In genomic region chr4:133223875-133224274, GRCm38 (mm10) we compare ENCODE assay signal across 23 mouse cellular contexts. TPM values are rescaled to one million over a fixed set of nuclear protein-coding genes. Genes with fewer than 3 reads are reported as not detected.
DNase-seq lines count a peak whose midpoint lies in the region; ATAC-seq and TF ChIP-seq lines count a peak whose summit lies in the region.
"Had no signal": no experiment of that assay in that cellular context is flagged by ENCODE, and none has a peak within 500 bp of the region (broad histone marks: within the 10 kb centered on the region; RNA-seq: fewer than 3 reads in every experiment).

No protein-coding gene starts in this region.

- peaks cover 7% of the 10 kb centered on the region for H3K4me1 ChIP-seq in lung, postnatal 0 days (ENCODE audit: insufficient read depth, low read depth, low read length)
- H3K4me1 ChIP-seq in lung, adult 2 months (ENCODE audit: control insufficient read depth, insufficient read depth, low read length): 0 out of 2 replicates have a peak, but pooled peaks cover 2% of the 10 kb centered on the region
- H3K4me1 ChIP-seq in embryonic facial prominence, embryonic 11.5 days (ENCODE audit: control insufficient read depth, insufficient read depth, low read length): no peaks in the 10 kb centered on the region
- peaks cover 35% of the 10 kb centered on the region for H3K4me1 ChIP-seq in limb, embryonic 10.5 days
- 0 out of 2 replicates have a peak, but pooled peaks cover 2% of the 10 kb centered on the region for H3K4me1 ChIP-seq in stomach, postnatal 0 days (replicated peaks; ENCODE audit: control insufficient read depth, insufficient read depth)

- no peaks in the 10 kb centered on the region for H3K27me3 ChIP-seq in lung, postnatal 0 days (replicated peaks; ENCODE audit: insufficient read depth, low read length)
- H3K27me3 ChIP-seq in embryonic facial prominence, embryonic 11.5 days (ENCODE audit: control insufficient read depth, insufficient read depth, low read length): peaks cover 4% of the 10 kb centered on the region; the same call in 1 of the 2 replicates
- peaks cover 51% of the 10 kb centered on the region for H3K27me3 ChIP-seq in limb, embryonic 10.5 days (ENCODE audit: low read depth, poor library complexity, severe bottlenecking)
- H3K27me3 ChIP-seq in stomach, postnatal 0 days (ENCODE audit: control insufficient read depth, insufficient read depth, low read length): no peaks in the 10 kb centered on the region
- H3K27me3 ChIP-seq: Patski had no signal

- no peak for TF ChIP-seq EP300 in lung, postnatal 0 days (IDR thresholded peaks at IDR 0.05)
- no peak for TF ChIP-seq EP300 in stomach, postnatal 0 days (optimal IDR thresholded peaks at IDR 0.05)

- H3K4me2 ChIP-seq in lung, postnatal 0 days (replicated peaks; ENCODE audit: low read depth, low read length): no peak overlapping the region
- H3K4me2 ChIP-seq in embryonic facial prominence, embryonic 11.5 days (ENCODE audit: low read depth, low read length): no peak overlapping the region
- no peak overlapping the region for H3K4me2 ChIP-seq in stomach, postnatal 0 days (replicated peaks; ENCODE audit: low read depth)
- H3K4me2 ChIP-seq: forebrain, embryonic 13.5 days; heart, embryonic 13.5 days; midbrain, embryonic 11.5 days; neural tube, embryonic 13.5 days had no signal

- no peaks in the 10 kb centered on the region for H3K9me3 ChIP-seq in lung, postnatal 0 days (ENCODE audit: low read length)
- H3K9me3 ChIP-seq in embryonic facial prominence, embryonic 11.5 days (replicated peaks; ENCODE audit: control insufficient read depth, low read length): no peaks in the 10 kb centered on the region
- H3K9me3 ChIP-seq in limb, embryonic 10.5 days (replicated peaks): no peaks in the 10 kb centered on the region
- H3K9me3 ChIP-seq in stomach, postnatal 0 days (ENCODE audit: control insufficient read depth, low read length): no peaks in the 10 kb centered on the region
- H3K9me3 ChIP-seq: forebrain, embryonic 13.5 days; heart, embryonic 13.5 days; neural tube, embryonic 13.5 days had no signal

- WGBS in lung, postnatal 0 days: 43% methylated on average over 5 of the region's 5 CpGs
- WGBS in lung, adult 2 months: 66% methylated on average over 5 of the region's 5 CpGs
- 44% methylated on average over 5 of the region's 5 CpGs for WGBS in embryonic facial prominence, embryonic 11.5 days
- 57% methylated on average over 5 of the region's 5 CpGs for WGBS in limb, embryonic 10.5 days
- 45% methylated on average over 5 of the region's 5 CpGs for WGBS in stomach, postnatal 0 days

- ATAC-seq in lung, postnatal 0 days: 0 out of 2 replicates have a peak, but pooled peaks have one; percentile 28
- no peak for ATAC-seq in embryonic facial prominence, embryonic 11.5 days (replicated peaks; ENCODE audit: insufficient number of reproducible peaks, low FRiP score, low TSS enrichment, low read depth)
- ATAC-seq in stomach, postnatal 0 days (ENCODE audit: low FRiP score, low TSS enrichment): 0 out of 2 replicates have a peak, but pooled peaks have one; percentile 28
- ATAC-seq: activated CD4-positive, CD25-positive, alpha-beta regulatory T cell, adult 4 months; forebrain, embryonic 13.5 days; Patski had no signal

- no peak overlapping the region for H3K27ac ChIP-seq in lung, postnatal 0 days (ENCODE audit: low read length)
- H3K27ac ChIP-seq in embryonic facial prominence, embryonic 11.5 days (replicated peaks; ENCODE audit: low read depth, low read length): no peak overlapping the region
- peak overlapping the region; percentile 64 for H3K27ac ChIP-seq in limb, embryonic 10.5 days
- H3K27ac ChIP-seq in stomach, postnatal 0 days (replicated peaks): peak overlapping the region; percentile 45; the same call in 1 of the 2 replicates
- H3K27ac ChIP-seq: forebrain, embryonic 13.5 days; heart, embryonic 13.5 days; left cerebral cortex, adult 2 months; liver, embryonic 14.5 days; neural tube, embryonic 13.5 days had no signal

- no peak for TF ChIP-seq CTCF in lung, postnatal 0 days (IDR thresholded peaks at IDR 0.05)
- no peak for TF ChIP-seq CTCF in lung, adult 2 months (IDR thresholded peaks at IDR 0.05; ENCODE audit: insufficient read depth, low read length)
- TF ChIP-seq CTCF in stomach, postnatal 0 days (IDR thresholded peaks at IDR 0.05; ENCODE audit: low read depth): no peak

- H3K9ac ChIP-seq in lung, postnatal 0 days (replicated peaks; ENCODE audit: low read depth): no peak overlapping the region
- peak overlapping the region; percentile 7; the same call in 1 of the 2 replicates for H3K9ac ChIP-seq in embryonic facial prominence, embryonic 11.5 days (replicated peaks; ENCODE audit: low read length)
- H3K9ac ChIP-seq in stomach, postnatal 0 days (ENCODE audit: low read length): no peak overlapping the region
- H3K9ac ChIP-seq: forebrain, embryonic 13.5 days; heart, embryonic 13.5 days; liver, embryonic 14.5 days; neural tube, embryonic 13.5 days had no signal

- no peak overlapping the region for H3K4me3 ChIP-seq in lung, postnatal 0 days (ENCODE audit: low read depth, low read length)
- H3K4me3 ChIP-seq in lung, adult 2 months (replicated peaks; ENCODE audit: extremely low read depth, low read depth, low read length): no peak overlapping the region
- H3K4me3 ChIP-seq in embryonic facial prominence, embryonic 11.5 days (ENCODE audit: low read depth, low read length): no peak overlapping the region
- no peak overlapping the region for H3K4me3 ChIP-seq in limb, embryonic 10.5 days
- H3K4me3 ChIP-seq in stomach, postnatal 0 days (ENCODE audit: low read depth, low read length): no peak overlapping the region
- H3K4me3 ChIP-seq: forebrain, embryonic 13.5 days; heart, embryonic 13.5 days; left cerebral cortex, adult 2 months; neural tube, embryonic 13.5 days had no signal

- DNase-seq in lung, postnatal 0 days (ENCODE audit: low spot score): no peak
- no peak for DNase-seq in lung, adult 2 months
- DNase-seq in embryonic facial prominence, embryonic 11.5 days (ENCODE audit: low spot score): no peak
- no peak for DNase-seq in limb, embryonic 10.5 days (ENCODE audit: low spot score)
- peak; percentile 44 for DNase-seq in stomach, postnatal 0 days (ENCODE audit: low spot score)
- DNase-seq in urinary bladder, postnatal 25 days (ENCODE audit: low spot score): no peak
- DNase-seq in cerebellum, adult 18-20 months: no peak
- DNase-seq: adrenal gland, postnatal 14 days; cerebellum, postnatal 10 days; gastrocnemius, postnatal 10 days; kidney, adult 8-10 months; kidney, postnatal 4 days; layer of hippocampus, adult 9-11 months; lung, postnatal 4 days; spleen, adult 18-20 months had no signal

- H3K36me3 ChIP-seq in lung, postnatal 0 days (ENCODE audit: insufficient read depth, low read length): no peaks in the 10 kb centered on the region
- no peaks in the 10 kb centered on the region for H3K36me3 ChIP-seq in embryonic facial prominence, embryonic 11.5 days (replicated peaks; ENCODE audit: control insufficient read depth, insufficient read depth, low read depth, low read length)
- no peaks in the 10 kb centered on the region for H3K36me3 ChIP-seq in limb, embryonic 10.5 days
- H3K36me3 ChIP-seq in stomach, postnatal 0 days (ENCODE audit: control insufficient read depth, insufficient read depth, low read length): no peaks in the 10 kb centered on the region
- H3K36me3 ChIP-seq: heart, embryonic 13.5 days; neural tube, embryonic 13.5 days had no signal

- TF ChIP-seq POLR2A in lung, adult 2 months (IDR thresholded peaks at IDR 0.05; ENCODE audit: borderline replicate concordance, extremely low read depth, low read depth, low read length): no peak

RNA-seq across cellular contexts. Expression of gene Gpr3, which starts 11.5 kb away (rescaled TPM):
- not detected in 2 replicates for polyA plus RNA-seq in lung, postnatal 0 days (2015; fragmentation: Nextera tagmentation; extraction: Ambion mirVana)
- polyA plus RNA-seq in lung, adult 2 months (2012; rRNA removed): 0.18 and 0.60 TPM in 2 replicates
- 0.18 and 0.48 TPM in 2 replicates for polyA plus RNA-seq in embryonic facial prominence, embryonic 11.5 days (2014; fragmentation: Nextera tagmentation; extraction: Ambion mirVana)
- polyA plus RNA-seq in limb, embryonic 10.5 days (2016; fragmentation: Nextera tagmentation; extraction: Ambion mirVana): 0.51 and 0.72 TPM in 2 replicates
- 0.11 and 0.19 TPM in 2 replicates for polyA plus RNA-seq in stomach, postnatal 0 days (2015; fragmentation: Nextera tagmentation; extraction: Ambion mirVana)
- polyA plus RNA-seq: activated CD4-positive, CD25-positive, alpha-beta regulatory T cell, adult 4 months; liver, embryonic 14.5 days had no signal

RNA-seq across cellular contexts. Expression of gene Cd164l2, which starts 11.9 kb away (rescaled TPM):
- 8.7 and 10.3 TPM in 2 replicates for polyA plus RNA-seq in lung, postnatal 0 days (2015; fragmentation: Nextera tagmentation; extraction: Ambion mirVana)
- polyA plus RNA-seq in lung, adult 2 months (2012; rRNA removed): 2.8 and 4.3 TPM in 2 replicates
- 1.1 and 2.0 TPM in 2 replicates for polyA plus RNA-seq in embryonic facial prominence, embryonic 11.5 days (2014; fragmentation: Nextera tagmentation; extraction: Ambion mirVana)
- polyA plus RNA-seq in limb, embryonic 10.5 days (2016; fragmentation: Nextera tagmentation; extraction: Ambion mirVana): 3.1 and 4.1 TPM in 2 replicates
- 5.3 and 6.5 TPM in 2 replicates for polyA plus RNA-seq in stomach, postnatal 0 days (2015; fragmentation: Nextera tagmentation; extraction: Ambion mirVana)
- polyA plus RNA-seq: activated CD4-positive, CD25-positive, alpha-beta regulatory T cell, adult 4 months had no signal

RNA-seq across cellular contexts. Expression of gene Map3k6, which starts 16.7 kb away (rescaled TPM):
- 7.8 and 18.7 TPM in 2 replicates for polyA plus RNA-seq in lung, postnatal 0 days (2015; fragmentation: Nextera tagmentation; extraction: Ambion mirVana)
- polyA plus RNA-seq in lung, adult 2 months (2012; rRNA removed): 27.9 and 38.2 TPM in 2 replicates
- polyA plus RNA-seq in embryonic facial prominence, embryonic 11.5 days (2014; fragmentation: Nextera tagmentation; extraction: Ambion mirVana): 1.8 and 1.9 TPM in 2 replicates
- 0.84 and 1.7 TPM in 2 replicates for polyA plus RNA-seq in limb, embryonic 10.5 days (2016; fragmentation: Nextera tagmentation; extraction: Ambion mirVana)
- polyA plus RNA-seq in stomach, postnatal 0 days (2015; fragmentation: Nextera tagmentation; extraction: Ambion mirVana): 17.6 and 21.5 TPM in 2 replicates

RNA-seq across cellular contexts. Expression of gene Sytl1, which starts 39.0 kb away (rescaled TPM):
- polyA plus RNA-seq in lung, postnatal 0 days (2015; fragmentation: Nextera tagmentation; extraction: Ambion mirVana): 3.1 and 3.3 TPM in 2 replicates
- polyA plus RNA-seq in lung, adult 2 months (2012; rRNA removed): 7.4 and 23.0 TPM in 2 replicates
- polyA plus RNA-seq in embryonic facial prominence, embryonic 11.5 days (2014; fragmentation: Nextera tagmentation; extraction: Ambion mirVana): 1.1 and 1.2 TPM in 2 replicates
- polyA plus RNA-seq in limb, embryonic 10.5 days (2016; fragmentation: Nextera tagmentation; extraction: Ambion mirVana): 2.0 and 2.5 TPM in 2 replicates
- polyA plus RNA-seq in stomach, postnatal 0 days (2015; fragmentation: Nextera tagmentation; extraction: Ambion mirVana): 93.5 and 109 TPM in 2 replicates

RNA-seq across cellular contexts. Expression of gene Tmem222, which starts 53.7 kb away (rescaled TPM):
- 47.2 and 58.1 TPM in 2 replicates for polyA plus RNA-seq in lung, postnatal 0 days (2015; fragmentation: Nextera tagmentation; extraction: Ambion mirVana)
- 58.1 and 71.6 TPM in 2 replicates for polyA plus RNA-seq in lung, adult 2 months (2012; rRNA removed)
- 82.0 and 87.9 TPM in 2 replicates for polyA plus RNA-seq in embryonic facial prominence, embryonic 11.5 days (2014; fragmentation: Nextera tagmentation; extraction: Ambion mirVana)
- 93.7 and 98.5 TPM in 2 replicates for polyA plus RNA-seq in limb, embryonic 10.5 days (2016; fragmentation: Nextera tagmentation; extraction: Ambion mirVana)
- polyA plus RNA-seq in stomach, postnatal 0 days (2015; fragmentation: Nextera tagmentation; extraction: Ambion mirVana): 51.4 and 53.9 TPM in 2 replicates

Comparison
In these comparisons a context has a peak if more than half of its experiments do, and no peak if none do; other contexts are left out.
1. H3K27ac ChIP-seq: peak in limb, embryonic 10.5 days (single experiment) and stomach, postnatal 0 days (single experiment); none in lung, postnatal 0 days (single experiment) and embryonic facial prominence, embryonic 11.5 days (single experiment).